Mouse (Mus musculus) c-Kit-negative CD71-positive TER-119-positive erythroid progenitor cells, embryonic 14.5 days (primary cell): ENCODE results near the gene Racgap1.

Source experiments
- DNase-seq: peaks from one replicate; pipeline ENCODE4 v3.0.0-alpha.2; 2013; ENCODE audit warnings: low read depth, low spot score

Gene Racgap1

GRCm38 (mm10) chr15:99619821-99620220 lies 31.6 kb downstream of the Racgap1 start:
- DNase-seq: no peak

- DNase-seq: no peak
These were observed 32.9 kb downstream of the Racgap1 start for GRCm38 (mm10) chr15:99618595-99618994.

- DNase-seq: no peak
These were observed 36.2 kb downstream of the Racgap1 start for GRCm38 (mm10) chr15:99615246-99615645.

- DNase-seq: no peak
These were observed 36.7 kb downstream of the Racgap1 start for GRCm38 (mm10) chr15:99614753-99615152.

GRCm38 (mm10) chr15:99614273-99614672 lies 37.2 kb downstream of the Racgap1 start:
- DNase-seq: no peak

- no peak for DNase-seq
These were observed 39.9 kb downstream of the Racgap1 start for GRCm38 (mm10) chr15:99611563-99611962.

GRCm38 (mm10) chr15:99608382-99609125 lies 42.9 kb downstream of the Racgap1 start:
- DNase-seq: no peak

- DNase-seq: no peak
These were observed 43.9 kb downstream of the Racgap1 start for GRCm38 (mm10) chr15:99607388-99608113.

- DNase-seq: peak; percentile 30
These were observed 44.9 kb downstream of the Racgap1 start for GRCm38 (mm10) chr15:99606515-99606914.

- no peak for DNase-seq
These were observed 45.9 kb downstream of the Racgap1 start for GRCm38 (mm10) chr15:99605595-99605994.

GRCm38 (mm10) chr15:99603216-99603615 lies 48.2 kb downstream of the Racgap1 start:
- DNase-seq: no peak

- DNase-seq: no peak
These were observed 49.1 kb downstream of the Racgap1 start for GRCm38 (mm10) chr15:99602206-99602820.

- DNase-seq: no peak
These were observed 49.7 kb downstream of the Racgap1 start for GRCm38 (mm10) chr15:99601823-99602120.

- DNase-seq: no peak
These were observed 50.3 kb downstream of the Racgap1 start, which contains the start of gene Aqp6 for GRCm38 (mm10) chr15:99600986-99601822. Aqp6 (plus strand) TSS chr15:99601400.

GRCm38 (mm10) chr15:99599245-99600070 lies 52.0 kb downstream of the Racgap1 start:
- no peak for DNase-seq

- DNase-seq: no peak
These were observed 53.9 kb downstream of the Racgap1 start for GRCm38 (mm10) chr15:99597596-99597995.

- no peak for DNase-seq
These were observed 54.6 kb downstream of the Racgap1 start for GRCm38 (mm10) chr15:99596841-99597240.

- DNase-seq: peak; percentile 56
These were observed 55.3 kb downstream of the Racgap1 start for GRCm38 (mm10) chr15:99596056-99596687.

- no peak for DNase-seq
These were observed 56.5 kb downstream of the Racgap1 start for GRCm38 (mm10) chr15:99594951-99595350.

GRCm38 (mm10) chr15:99592877-99593276 lies 58.6 kb downstream of the Racgap1 start:
- DNase-seq: no peak
